Mouse (Mus musculus): ENCODE measurements at regions not wholly inside any gene's neighbourhood (a gene's known extent, or its start where the extent isn't known, plus 50 kb on each side); places are given as distances from the start of the nearest gene placed in this dataset.
A peak's percentile ranks its signal among the peaks of the same experiment; 100 is the strongest.

GRCm38 (mm10) chr12:109951884-109952456 lies 326.9 kb upstream of the Dio3 start:
- peak; percentile 27 for DNase-seq (ENCODE audit: low read depth, low spot score)

GRCm38 (mm10) chr12:109952933-109953332 lies 325.9 kb upstream of the Dio3 start:
- peak; percentile 53 for DNase-seq (ENCODE audit: low read depth, low spot score)

- DNase-seq (ENCODE audit: low read depth, low spot score), result no peak
Measured at GRCm38 (mm10) chr12:109957305-109957704, 321.6 kb upstream of the Dio3 start.

GRCm38 (mm10) chr12:109958357-109959085 lies 320.3 kb upstream of the Dio3 start:
- DNase-seq (ENCODE audit: low read depth, low spot score), result peak; percentile 86

- DNase-seq (ENCODE audit: low read depth, low spot score), result no peak
Measured at GRCm38 (mm10) chr12:109966776-109967175, 312.1 kb upstream of the Dio3 start.

GRCm38 (mm10) chr12:109968303-109968702 lies 310.6 kb upstream of the Dio3 start:
- no peak for DNase-seq (ENCODE audit: low read depth, low spot score)

- DNase-seq (ENCODE audit: low read depth, low spot score), result no peak
Measured at GRCm38 (mm10) chr12:109971508-109971907, 307.4 kb upstream of the Dio3 start.

- DNase-seq (ENCODE audit: low read depth, low spot score), result no peak
Measured at GRCm38 (mm10) chr12:109972366-109973015, 306.4 kb upstream of the Dio3 start.

GRCm38 (mm10) chr12:109973598-109973997 lies 305.3 kb upstream of the Dio3 start:
- DNase-seq (ENCODE audit: low read depth, low spot score), result no peak

- no peak for DNase-seq (ENCODE audit: low read depth, low spot score)
Measured at GRCm38 (mm10) chr12:109975176-109975972, 303.5 kb upstream of the Dio3 start.

- DNase-seq (ENCODE audit: low read depth, low spot score), result no peak
Measured at GRCm38 (mm10) chr12:109984651-109985050, 294.2 kb upstream of the Dio3 start.

- DNase-seq (ENCODE audit: low read depth, low spot score), result peak; percentile 48
Measured at GRCm38 (mm10) chr12:109993410-109993809, 285.5 kb upstream of the Dio3 start.

- no peak for DNase-seq (ENCODE audit: low read depth, low spot score)
Measured at GRCm38 (mm10) chr12:110002717-110003116, 276.2 kb upstream of the Dio3 start.

- peak; percentile 52 for DNase-seq (ENCODE audit: low read depth, low spot score)
Measured at GRCm38 (mm10) chr12:110009136-110009535, 269.7 kb upstream of the Dio3 start.

GRCm38 (mm10) chr12:110020541-110021470 lies 258.1 kb upstream of the Dio3 start:
- DNase-seq (ENCODE audit: low read depth, low spot score), result peak; percentile 46

- DNase-seq (ENCODE audit: low read depth, low spot score), result no peak
Measured at GRCm38 (mm10) chr12:110021690-110022089, 257.2 kb upstream of the Dio3 start.

- no peak for DNase-seq (ENCODE audit: low read depth, low spot score)
Measured at GRCm38 (mm10) chr12:110022631-110023030, 256.2 kb upstream of the Dio3 start.

- DNase-seq (ENCODE audit: low read depth, low spot score), result no peak
Measured at GRCm38 (mm10) chr12:110023192-110024101, 255.4 kb upstream of the Dio3 start.

- no peak for DNase-seq (ENCODE audit: low read depth, low spot score)
Measured at GRCm38 (mm10) chr12:110024295-110024694, 254.6 kb upstream of the Dio3 start.

GRCm38 (mm10) chr12:110025171-110025570 lies 253.7 kb upstream of the Dio3 start:
- no peak for DNase-seq (ENCODE audit: low read depth, low spot score)
